Mouse (Mus musculus): ENCODE data around the gene Abca4.
"Not testable (repeated sequence)": the region's sequence is repeated elsewhere in the genome, so short reads cannot be mapped to it uniquely, and the experiment has no call there.

The Abca4 gene

DNA sequence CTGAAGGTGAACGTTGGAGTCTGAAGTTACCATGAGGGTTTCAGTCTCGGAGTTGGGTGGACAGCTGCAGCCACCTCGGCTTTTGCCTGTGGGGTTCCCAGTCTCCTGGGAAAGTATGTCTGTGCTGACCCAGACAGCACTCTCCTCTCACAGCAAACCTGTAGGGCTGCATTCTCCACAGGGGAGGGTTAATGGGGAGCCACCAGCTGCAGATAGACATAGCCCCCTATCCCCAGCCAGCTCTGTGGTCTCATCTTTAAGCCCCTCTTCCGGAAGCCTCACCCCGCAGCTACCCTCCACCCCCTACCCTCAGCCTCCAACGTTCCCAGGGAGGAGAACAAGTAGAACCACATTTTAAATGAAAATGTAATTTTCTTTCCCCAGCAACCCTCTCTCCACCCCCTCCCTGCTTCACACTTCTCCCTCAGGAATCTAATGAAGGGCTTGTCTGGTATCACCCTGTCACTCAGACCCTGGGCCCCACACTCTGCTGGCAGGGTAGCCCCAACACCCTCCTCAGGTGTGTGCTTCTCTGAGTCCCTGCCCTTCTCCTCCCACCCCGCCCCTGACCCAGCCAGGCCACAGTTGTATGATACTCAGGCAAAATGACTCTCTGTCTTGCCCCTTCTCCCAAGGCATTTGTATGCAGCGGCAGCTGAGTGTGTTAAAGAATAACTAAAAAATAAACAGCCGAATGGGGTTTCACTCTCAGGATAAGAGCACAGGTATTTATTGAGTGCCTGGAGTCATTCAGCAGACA, 14.4 kb downstream of the Abca4 start:
- no peak for DNase-seq (ENCODE audit: low spot score)

DNA sequence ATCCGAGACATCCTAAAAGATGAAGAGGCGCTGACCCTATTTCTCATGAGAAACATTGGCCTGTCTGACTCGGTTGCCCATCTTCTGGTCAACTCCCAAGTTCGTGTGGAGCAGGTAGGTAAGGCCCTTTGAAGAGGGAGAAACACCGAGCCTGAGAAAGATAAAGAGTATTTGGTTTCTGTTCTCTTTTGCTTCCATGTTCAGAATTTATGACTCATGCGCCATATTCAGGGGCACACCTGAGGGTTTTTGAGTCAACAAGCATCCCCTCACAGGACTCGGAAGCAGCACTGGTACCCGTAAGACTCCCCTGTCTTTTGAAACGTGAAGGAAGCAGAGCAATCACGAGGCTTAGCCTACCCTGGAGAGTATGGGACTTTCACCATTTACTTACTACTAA, 18.3 kb downstream of the Abca4 start:
- no peak for DNase-seq (ENCODE audit: low spot score)

DNA sequence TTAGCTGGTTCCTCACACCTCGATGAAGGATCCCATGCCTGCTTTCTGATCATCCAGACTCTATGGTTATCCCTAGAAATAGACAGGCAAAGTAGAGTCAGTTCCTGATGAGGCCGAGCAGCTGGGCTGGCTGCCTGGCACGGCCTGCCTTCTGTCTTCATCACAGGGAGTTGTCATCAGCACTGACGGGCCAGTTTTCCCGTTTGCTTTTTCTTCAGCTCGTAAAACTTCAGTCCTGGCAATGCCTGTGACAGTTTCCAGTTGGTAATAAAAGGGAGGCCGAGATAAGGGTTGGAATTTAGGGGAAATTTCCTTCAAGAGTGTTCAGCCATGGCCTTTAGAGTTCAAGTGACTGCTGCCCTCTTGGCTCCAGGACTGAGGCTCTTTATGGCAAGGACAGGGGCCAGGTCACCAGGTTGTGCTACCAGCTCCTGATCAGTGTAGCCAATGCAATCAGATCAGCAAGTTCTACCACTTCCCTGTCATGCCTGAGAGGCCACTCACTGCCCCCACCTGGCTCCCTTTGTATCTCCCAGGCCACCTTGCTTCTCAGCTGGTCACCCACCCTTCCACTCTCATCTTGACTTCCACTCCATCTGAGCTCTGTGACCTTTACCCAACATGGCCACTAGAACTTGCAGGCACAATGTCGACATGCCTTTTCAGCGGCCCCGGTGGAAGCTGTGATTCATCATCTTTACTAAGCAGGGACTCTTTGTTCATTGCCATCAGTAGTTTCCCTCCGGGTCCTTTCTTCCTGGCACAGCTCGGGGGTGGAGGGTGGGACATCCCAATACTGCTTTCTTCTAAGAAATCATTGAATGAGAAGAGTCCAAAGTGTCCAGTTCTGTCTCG, 20.5 kb downstream of the Abca4 start:
- DNase-seq (ENCODE audit: low spot score), result peak; percentile 50

DNA sequence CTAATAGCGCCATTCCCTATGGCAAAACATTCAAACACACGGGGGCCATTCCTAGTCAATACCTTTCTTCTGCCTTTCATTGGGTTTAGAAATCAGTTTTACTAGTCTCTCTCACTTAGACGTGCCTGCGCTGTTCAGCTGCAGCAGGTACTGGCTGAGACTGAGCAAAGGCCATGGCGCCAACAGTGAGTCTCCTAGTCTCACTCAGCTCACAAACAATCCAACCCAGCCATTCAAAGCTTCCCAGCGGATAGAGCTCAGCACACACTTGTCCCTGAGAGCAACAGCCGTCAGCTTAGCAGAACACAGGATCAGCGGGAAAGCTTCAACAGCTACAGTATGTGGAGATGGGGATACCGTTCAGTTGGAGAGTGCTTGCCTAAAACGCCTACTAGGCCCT, 27.5 kb downstream of the Abca4 start:
- no peak for DNase-seq (ENCODE audit: low spot score)

DNA sequence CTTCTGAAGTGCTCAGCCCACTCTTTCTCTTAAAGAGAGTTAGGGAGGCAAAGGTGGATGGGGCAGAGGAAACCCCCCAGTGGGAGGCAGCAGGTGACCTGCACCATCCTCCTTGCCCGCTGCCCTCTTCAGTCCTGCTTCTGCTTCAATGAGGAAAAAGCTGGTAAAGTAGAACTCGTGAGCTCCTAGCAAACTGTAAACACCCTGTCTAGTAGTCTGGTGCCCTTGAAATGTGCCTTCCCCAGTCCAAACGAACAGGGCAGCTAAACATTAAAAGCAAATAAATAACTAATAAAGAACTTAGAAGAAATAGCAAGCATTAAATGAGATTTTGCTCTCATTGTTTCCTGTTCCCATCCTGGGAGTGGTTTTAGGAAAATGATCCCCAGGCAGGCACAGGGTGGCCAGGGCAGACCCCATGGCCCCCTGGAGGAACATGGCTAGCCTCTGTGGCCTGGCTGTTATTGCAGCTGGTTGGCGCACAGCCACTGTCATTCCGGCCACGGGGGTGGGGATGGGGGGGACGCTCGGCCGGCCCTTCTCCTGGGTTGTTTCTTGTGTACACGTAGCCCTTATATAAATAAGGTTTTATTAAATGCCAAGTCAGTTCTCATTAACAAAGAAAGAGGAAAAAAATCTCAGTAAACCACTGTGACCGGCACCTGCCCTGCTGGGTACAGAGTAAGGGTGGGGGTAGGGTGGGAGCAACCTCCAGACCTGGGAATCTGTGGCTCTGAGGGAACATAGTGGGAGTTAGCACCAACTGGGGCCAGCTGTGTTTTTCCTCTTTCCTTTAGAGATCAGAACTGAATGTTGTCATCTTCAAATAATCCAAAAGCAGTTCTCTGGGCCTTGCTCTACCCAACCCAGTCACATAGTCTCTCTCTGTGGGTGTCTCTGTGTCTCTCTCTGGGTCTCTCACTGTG, 28.7 kb downstream of the Abca4 start:
- DNase-seq (ENCODE audit: low spot score), result no peak

DNA sequence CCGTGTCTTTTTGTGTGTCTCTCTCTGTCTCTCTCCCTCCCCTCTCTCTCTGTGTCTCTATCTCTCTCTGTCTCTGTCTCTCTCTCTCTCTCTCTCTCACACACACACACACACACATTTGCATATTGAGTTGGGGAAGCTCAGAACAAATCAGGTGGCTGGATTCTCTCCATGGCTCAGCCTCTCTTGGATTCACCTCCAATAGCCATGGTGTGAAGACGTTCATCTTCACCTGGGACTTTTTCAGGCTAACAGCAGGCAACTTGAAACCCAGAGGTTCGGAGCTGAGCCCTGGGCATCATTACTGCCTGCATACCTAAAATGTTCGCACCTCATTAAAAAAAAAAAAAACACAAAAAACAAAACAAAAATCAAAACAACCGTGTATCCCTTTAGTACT, 29.4 kb downstream of the Abca4 start:
- no peak for DNase-seq (ENCODE audit: low spot score)

DNA sequence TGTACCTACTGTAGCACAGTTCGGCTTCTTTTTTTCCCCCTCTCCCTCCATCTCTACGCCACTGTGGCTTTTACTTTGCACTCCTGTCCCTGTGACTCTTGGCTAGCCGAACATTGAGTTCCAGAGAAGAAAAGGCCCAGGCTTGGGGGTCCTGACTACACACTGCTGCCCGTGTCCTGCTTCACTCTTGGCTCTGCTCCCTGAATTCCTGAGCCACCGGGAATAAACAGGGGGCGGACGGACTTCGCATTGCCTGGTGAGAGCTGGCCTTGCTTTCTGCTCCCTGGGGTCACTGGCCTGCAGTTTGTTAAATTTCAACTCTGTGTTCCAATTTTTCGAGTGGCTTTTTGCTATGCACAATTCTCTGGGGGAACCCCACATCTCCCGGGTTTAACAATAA, 30.1 kb downstream of the Abca4 start:
- DNase-seq (ENCODE audit: low spot score), result no peak

DNA sequence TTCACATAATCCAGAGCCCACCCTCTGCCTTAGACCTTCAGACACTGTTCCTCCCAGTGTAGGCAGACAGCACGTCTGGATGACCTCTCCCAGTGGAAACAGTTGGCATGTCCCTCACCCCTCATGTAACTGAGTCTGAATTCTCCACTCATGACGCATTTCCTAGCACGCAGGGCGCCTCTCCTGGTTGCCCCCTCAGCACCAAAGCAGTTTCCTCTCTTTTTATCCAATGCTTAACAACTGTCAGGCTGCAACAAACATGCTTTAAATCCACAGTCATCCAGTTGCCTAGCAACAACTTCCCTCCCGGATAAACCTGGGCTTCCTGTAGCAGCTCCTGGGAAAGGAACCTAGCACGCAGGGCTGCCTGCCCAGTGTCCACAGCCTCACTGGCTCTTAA, 33.9 kb downstream of the Abca4 start:
- DNase-seq (ENCODE audit: low spot score), result peak; percentile 84

DNA sequence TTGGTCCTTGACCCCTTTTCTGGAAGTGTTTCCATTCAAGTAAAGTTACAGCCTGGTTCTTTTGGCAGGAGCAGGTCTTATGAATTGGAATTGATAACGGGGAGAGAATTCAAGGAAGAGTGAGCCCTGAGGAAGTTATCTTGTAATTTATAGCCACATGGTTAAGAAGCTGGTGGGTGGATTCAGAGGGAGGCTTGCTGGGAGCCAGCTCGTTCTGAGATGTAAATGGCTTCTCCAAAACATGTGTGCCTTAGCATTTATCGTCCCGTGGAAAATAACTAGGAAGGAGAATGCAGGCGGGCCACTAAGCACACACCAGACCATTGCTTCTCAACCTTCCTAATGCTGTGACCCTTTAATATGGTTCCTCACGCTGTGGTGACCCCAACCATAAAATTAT, 34.9 kb downstream of the Abca4 start:
- DNase-seq (ENCODE audit: low spot score), result no peak

DNA sequence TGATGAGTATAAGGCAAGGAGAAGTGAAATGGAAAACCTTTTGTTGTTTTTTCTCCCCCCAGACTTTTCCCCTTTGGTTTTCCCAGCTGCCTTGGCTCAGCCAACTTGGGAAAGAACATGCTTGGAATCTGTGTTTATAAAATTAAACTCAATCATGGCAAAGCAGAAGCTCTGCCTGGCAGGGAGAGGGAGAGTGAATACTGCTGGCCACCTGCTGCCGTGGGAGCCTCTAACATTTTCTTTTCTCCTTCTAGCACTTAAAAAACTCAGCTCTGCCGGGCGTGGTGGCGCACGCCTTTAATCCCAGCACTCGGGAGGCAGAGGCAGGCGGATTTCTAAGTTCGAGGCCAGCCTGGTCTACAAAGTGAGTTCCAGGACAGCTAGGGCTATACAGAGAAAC, 37.4 kb downstream of the Abca4 start:
- DNase-seq (ENCODE audit: low spot score), result not testable (repeated sequence)

DNA sequence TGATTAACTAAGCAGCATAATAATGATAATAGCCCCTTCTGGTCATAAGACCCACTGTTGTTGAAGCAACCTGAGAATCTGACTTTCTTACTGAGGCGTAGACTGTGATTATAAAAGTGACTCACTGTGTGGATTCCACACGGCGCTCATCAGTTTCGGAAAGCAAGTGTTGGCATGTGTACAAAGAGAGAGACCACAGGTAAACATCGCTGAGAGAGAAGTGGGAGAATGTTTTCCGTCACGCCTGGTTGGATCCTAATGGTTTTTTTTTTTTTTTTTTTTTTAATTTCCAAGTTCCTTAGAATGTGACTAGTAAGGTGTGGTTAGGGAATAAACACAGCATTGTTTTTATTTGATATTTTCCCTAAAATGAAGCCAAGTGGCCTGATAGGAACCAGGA, 38.1 kb downstream of the Abca4 start:
- no peak for DNase-seq (ENCODE audit: low spot score)

DNA sequence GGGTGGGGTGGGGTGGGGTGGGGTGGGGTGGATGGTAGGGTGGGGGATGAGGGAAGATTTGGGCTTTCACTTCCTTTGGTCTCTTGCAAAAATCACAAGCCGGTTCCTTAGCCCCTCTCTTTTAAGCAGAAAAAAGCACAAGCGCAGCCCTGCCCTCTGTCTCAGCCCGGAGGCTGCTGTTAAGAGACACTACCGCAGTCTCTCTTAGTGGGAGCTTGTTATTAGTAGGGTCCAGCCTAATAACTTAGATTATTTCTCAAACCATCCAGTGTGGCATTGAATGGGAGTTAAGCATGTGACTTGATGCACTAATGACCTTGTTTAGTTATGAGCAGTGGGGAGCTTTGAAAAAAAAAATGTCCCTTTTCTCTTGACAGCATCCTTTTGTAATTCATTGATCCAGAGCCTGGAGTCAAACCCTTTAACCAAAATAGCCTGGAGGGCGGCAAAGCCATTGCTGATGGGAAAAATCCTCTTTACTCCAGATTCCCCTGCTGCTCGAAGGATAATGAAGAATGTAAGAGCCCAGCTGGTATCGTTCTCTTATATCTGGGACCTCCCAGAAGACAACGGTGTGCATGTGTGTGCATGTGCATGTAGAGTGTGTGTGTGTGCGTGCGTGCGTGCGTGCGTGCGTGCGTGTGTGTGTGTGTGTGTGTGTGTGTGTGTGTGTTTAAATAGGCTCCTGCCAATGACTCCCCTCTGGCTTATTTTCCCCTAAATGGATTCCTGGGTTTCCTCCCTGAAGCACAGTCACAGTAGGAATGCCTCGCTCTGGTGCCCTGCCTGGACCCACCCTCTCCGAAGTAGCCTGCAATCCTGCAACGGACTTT, 41.1 kb downstream of the Abca4 start:
- no peak for DNase-seq (ENCODE audit: low spot score)

DNA sequence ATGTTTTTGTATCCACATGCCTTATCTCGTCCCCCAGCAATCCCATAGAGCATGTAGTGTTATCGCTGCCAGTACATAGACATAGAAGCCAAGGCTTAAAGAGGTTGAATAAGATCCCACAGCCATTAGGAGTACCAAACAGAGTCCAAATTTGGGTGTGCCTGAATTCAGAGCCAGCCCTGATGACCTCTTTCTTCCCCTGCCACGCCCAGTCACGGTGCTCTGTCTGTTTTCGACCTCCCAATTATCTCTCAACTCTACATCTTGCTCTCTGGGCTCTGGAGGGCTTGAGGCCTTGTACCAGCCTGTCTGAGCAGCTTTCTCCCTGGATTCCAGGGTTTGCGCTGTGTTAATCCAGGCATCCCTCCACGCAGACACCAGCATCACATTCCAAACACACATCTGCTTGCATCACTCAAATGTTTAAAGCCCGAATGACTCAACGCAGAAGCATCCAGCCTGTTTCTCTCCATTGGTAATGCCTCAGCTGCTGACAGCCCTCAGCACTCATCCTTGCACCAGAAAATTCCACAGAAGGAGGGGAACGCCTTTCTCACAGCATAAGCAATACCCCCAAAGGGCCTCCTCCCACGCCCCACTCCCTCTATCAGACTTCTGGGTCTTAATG, 43.9 kb downstream of the Abca4 start:
- peak; percentile 50 for DNase-seq (ENCODE audit: low spot score)

DNA sequence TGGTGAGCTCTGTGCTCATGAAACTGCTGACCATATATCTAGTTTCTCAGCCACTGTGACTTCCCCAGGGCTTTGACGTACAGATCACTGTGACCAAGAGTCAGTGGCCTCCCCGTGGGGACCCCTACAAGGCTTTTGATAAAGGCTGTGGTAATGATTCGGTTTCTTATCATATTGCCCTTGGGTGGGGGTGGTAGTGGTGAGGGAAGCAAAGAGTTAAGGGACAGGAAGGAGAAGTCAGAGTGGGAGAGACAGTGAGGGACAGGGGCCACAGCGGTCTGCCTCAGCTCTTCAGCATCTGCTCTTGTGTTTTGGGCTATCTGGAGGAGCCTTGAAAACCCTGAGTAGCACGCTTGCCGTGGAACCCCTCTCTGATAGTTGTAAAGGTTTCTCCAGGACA, 46.1 kb downstream of the Abca4 start:
- no peak for DNase-seq (ENCODE audit: low spot score)

DNA sequence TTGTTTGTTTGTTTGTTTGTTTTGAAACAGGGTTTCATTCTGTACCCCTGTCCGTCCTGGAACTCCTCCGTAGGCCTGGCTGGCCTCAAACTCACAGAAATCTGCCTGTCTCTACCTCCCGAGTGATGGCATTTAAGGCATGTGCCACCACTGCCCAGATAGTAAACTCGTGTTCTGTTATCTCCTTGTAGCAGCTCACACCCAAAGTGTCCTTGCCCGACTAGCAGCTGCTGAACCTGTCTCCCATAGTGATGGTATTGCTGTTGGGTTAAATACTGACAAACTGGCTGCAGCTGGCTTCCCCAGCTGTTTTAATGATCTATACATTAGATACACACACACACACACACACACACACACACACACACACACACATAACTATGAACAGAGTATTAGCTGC, 55.5 kb downstream of the Abca4 start:
- no peak for DNase-seq (ENCODE audit: low spot score)

DNA sequence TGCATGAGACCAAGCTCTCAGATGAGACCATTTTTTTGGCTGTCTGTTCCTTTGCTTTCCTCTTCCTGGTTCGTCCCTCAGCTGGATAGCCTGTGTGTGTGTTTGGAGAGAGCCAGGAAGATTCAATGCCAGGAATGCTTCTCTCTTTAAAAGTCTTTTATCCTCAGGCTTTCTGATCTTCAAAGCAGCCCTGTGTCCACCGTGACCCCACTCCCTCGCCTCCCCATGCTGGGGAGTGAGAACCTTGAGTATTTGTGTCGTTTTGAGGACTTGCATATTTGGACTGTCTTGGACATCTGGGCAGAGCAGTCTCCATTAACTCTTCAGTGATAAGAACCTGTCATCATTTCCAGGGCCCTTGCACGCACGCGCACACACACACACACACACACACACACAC, 57.8 kb downstream of the Abca4 start:
- no peak for DNase-seq (ENCODE audit: low spot score)

DNA sequence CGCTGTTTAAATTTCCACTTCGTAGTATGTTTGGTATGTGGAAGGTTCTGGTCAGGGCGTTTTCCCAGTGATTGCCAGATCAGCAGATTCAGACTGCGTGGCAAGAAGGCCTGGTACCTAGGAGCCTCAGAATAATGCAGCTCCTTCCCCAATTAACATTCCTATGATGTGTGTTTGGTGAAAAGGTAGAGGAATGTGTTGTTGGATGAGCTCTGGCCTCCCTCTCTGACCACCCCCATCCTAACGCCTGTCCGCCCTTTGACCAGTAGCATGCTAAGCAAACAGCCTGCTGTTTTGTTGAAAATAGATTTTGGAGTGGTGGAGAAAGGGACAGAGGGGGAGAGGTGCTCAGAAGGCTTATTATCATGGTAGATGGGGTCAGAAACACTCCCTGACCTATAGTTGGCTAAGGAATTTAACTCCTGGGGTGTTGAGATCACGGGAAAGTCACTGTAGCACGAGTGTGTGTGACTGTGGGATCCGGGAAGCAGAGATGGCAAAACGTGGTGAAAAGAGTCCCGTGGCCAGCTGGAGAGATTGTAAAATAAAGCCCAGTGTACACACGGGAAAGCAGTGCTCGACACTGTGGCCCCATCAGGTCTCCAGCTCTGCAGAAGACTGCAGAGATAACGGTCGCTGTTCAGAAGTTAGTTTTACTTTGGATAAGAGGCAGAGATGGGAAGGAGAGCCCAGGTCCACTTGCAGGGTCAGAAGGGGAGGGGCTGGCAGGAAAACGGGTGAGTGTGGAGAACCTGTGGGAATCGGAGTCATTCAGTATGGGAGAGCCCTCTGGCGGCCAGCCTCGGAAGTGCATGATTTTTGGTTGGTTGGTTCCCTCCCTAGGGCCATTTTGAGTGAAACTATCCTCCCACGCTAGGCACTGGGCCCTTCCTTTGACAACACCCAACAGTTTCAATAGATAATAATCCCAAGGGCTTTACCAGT, 59.9 kb downstream of the Abca4 start:
- DNase-seq (ENCODE audit: low spot score), result peak; percentile 89

DNA sequence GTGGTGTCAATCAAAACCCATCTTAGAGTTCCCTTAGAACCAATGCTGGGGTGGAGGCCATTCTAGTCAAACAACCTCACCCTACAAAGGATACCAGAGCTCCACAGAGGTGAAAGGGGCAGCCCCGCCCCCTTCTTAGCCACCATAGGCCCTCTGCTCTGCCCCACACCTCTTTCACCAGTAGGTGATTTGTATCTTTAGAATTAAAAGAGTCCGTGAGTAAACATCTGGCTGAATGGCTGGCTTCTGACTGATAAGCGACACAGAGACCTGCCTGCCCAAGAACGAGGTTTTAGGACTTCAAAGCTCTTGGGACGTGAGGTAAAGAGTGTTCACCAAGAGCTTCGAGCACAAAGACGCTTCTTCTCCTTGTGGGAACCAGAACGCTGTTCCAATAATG, 62.7 kb downstream of the Abca4 start:
- DNase-seq (ENCODE audit: low spot score), result no peak

DNA sequence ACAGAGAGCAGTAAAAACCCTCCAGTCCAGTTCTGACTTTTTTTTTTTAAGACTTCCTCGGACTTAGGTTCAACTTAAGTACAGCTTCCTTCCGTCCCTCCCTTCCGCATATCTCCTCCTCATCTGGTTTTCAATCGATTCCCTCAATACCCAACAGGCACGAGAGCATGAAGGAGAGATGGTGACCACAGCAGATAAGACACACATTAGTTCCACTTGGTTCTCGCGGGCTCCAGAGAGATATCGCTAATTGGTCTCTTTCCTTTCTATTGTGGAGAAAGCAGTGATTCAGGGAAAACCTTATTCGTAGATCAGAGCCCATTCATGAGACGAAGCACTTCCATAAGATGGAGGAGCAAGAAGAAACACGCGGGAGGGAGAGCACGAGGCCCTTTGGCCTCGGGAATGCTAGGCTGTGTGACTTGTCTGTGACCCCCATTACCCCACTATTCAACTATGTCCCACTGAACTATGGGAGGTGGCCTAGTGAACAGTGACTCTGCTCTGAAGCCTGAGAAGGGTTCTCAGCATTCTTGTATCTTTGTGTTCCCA, 63.5 kb downstream of the Abca4 start:
- DNase-seq (ENCODE audit: low spot score), result no peak

DNA sequence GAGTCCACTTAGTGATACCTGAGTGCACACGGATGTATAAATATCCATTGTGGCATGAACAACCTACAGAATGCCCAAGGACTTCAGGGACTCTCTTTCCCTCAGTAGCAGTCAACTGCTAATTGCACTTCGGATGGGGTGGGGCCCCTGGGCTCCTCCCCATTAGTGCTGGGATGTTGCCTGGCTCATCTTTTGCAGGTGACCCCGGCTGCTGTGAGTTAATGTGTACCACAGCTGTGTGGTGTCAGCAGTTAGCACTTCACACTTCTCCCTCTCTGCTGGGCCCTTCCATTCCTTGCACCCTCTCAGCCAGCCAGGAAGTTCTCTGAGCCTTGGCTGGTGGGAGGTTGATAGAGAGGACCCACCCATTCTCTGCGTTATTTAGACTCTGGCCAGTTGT, 65.2 kb downstream of the Abca4 start:
- DNase-seq (ENCODE audit: low spot score), result no peak

Measured in lung, postnatal 25 days (tissue).